Mouse (Mus musculus) spleen, postnatal 10 days (tissue): ENCODE results near the gene Lrpap1.

Source experiments
- DNase-seq, 2 experiments: peaks; one replicate each; pipeline ENCODE4 v3.0.0; 2021 to 2022; ENCODE audit warnings: low spot score in 2 of 2

Gene Lrpap1

GRCm38 (mm10) chr5:35104960-35105921, at the start of gene Lrpap1:
TSS of gene Lrpap1 (minus strand) at chr5:35105766.
- peak; percentile 90 to 95 for DNase-seq

GRCm38 (mm10) chr5:35149939-35150338, 44.4 kb upstream of the Lrpap1 start:
- DNase-seq: no peak

- no peak for DNase-seq
These were observed 44.0 kb upstream of the Lrpap1 start for GRCm38 (mm10) chr5:35149526-35149925.

GRCm38 (mm10) chr5:35147963-35148767, 42.6 kb upstream of the Lrpap1 start:
- no peak for DNase-seq

GRCm38 (mm10) chr5:35147155-35147962, 41.8 kb upstream of the Lrpap1 start:
- DNase-seq: no peak

GRCm38 (mm10) chr5:35146747-35147146, 41.2 kb upstream of the Lrpap1 start:
- DNase-seq: no peak

- no peak for DNase-seq
These were observed 39.1 kb upstream of the Lrpap1 start for GRCm38 (mm10) chr5:35144716-35145115.

- DNase-seq: no peak
These were observed 38.1 kb upstream of the Lrpap1 start for GRCm38 (mm10) chr5:35143460-35144245.

GRCm38 (mm10) chr5:35142910-35143309, 37.3 kb upstream of the Lrpap1 start:
- no peak for DNase-seq

- DNase-seq: no peak
These were observed 35.8 kb upstream of the Lrpap1 start for GRCm38 (mm10) chr5:35141316-35141715.

- no peak for DNase-seq
These were observed 32.6 kb upstream of the Lrpap1 start for GRCm38 (mm10) chr5:35138183-35138611.

GRCm38 (mm10) chr5:35137510-35138182, 32.1 kb upstream of the Lrpap1 start:
- no peak for DNase-seq

GRCm38 (mm10) chr5:35135903-35136302, 30.3 kb upstream of the Lrpap1 start:
- no peak for DNase-seq

- DNase-seq: no peak
These were observed 28.7 kb upstream of the Lrpap1 start for GRCm38 (mm10) chr5:35134286-35134685.

GRCm38 (mm10) chr5:35133468-35133867, 27.9 kb upstream of the Lrpap1 start:
- no peak for DNase-seq

GRCm38 (mm10) chr5:35132278-35132980, 26.9 kb upstream of the Lrpap1 start:
- DNase-seq: no peak

- DNase-seq: peak; percentile 68 to 86
These were observed 26.2 kb upstream of the Lrpap1 start for GRCm38 (mm10) chr5:35131773-35132172.

- no peak for DNase-seq
These were observed 25.7 kb upstream of the Lrpap1 start for GRCm38 (mm10) chr5:35131237-35131636.

- DNase-seq: no peak
These were observed 24.2 kb upstream of the Lrpap1 start for GRCm38 (mm10) chr5:35129767-35130191.

- no peak for DNase-seq
These were observed 23.6 kb upstream of the Lrpap1 start for GRCm38 (mm10) chr5:35129208-35129607.
